Mouse (Mus musculus) lung, postnatal 10 days (tissue): ENCODE measurements around the gene Hepacam.

Source experiments
- DNase-seq: peaks from one replicate; pipeline ENCODE4 v3.0.0; 2021

The Hepacam gene

DNA sequence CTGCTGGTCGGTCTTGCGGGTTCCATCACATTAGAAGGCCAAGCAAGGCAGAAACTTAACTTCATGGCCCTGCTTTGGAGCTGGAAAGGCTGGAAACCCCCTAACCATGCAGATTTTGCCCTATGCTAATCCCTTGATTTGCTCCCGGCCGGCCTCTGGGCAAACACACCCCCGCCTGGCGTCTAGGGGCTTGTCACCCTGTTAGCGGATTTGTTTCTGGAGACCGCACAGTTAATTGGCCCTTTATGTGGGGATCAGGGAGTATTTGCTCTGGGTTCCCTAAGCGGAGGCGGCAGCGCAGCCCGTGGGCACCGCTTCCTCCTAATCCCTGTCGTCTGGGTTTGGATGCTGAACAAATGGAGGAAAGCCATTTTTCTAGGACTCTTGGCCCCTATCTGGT lies 67.8 kb downstream of the Hepacam start:
- no peak for DNase-seq

DNA sequence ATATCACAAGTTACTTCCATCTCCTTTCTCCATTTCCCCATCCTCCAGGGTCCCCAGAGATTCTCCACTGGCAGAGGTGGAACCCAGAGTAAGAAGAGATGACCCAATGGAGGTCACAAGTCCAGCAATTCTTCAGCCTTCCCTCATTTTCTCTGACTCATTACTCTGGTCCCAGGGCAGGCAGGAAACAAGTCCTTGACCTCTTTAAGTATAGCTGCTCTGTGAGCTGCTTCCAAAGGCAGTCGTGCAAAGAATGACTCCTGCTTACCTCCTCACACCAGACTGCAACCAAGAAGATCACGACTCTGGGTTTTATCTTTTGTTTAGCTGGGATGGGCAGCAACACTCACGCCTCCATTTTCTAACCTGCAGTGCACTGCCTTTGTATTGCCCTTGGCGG lies 68.5 kb downstream of the Hepacam start:
- no peak for DNase-seq
